Mouse (Mus musculus) intestine, embryonic 16.5 days (tissue): ENCODE measurements at regions not wholly inside any gene's neighbourhood (a gene's known extent, or its start where the extent isn't known, plus 50 kb on each side); places are given as distances from the start of the nearest gene placed in this dataset.

Experiments used
- ATAC-seq: fragments of 200-750 bp; cut with Nextera tagmentation; 2 replicates; pipeline ENCODE4 v1.8.0; 2017; ENCODE audit warnings: moderate TSS enrichment, moderate library complexity
- H3K27ac ChIP-seq: fragments of 300-500 bp; sonication (generic); 2 replicates; pipeline ENCODE4 v1.5.1; 2014; ENCODE audit warnings: mild to moderate bottlenecking, low read length
- H3K27me3 ChIP-seq: fragments of 300-500 bp; sonication (generic); replicated peaks from 2 replicates; pipeline ENCODE4 v1.6.1; 2014; ENCODE audit warnings: low read length, control low read depth, mixed read lengths; ENCODE audit not compliant: control insufficient read depth, insufficient read depth
- H3K36me3 ChIP-seq: fragments of 300-500 bp; sonication (generic); 2 replicates; pipeline ENCODE4 v1.6.1; 2014; ENCODE audit warnings: low read length, control low read depth; ENCODE audit not compliant: control insufficient read depth, insufficient read depth
- H3K4me1 ChIP-seq: fragments of 300-500 bp; sonication (generic); 2 replicates; pipeline ENCODE4 v1.6.1; 2014; ENCODE audit warnings: low read length, control low read depth, mixed read lengths; ENCODE audit not compliant: control insufficient read depth, insufficient read depth
- H3K4me2 ChIP-seq: fragments of 300-500 bp; sonication (generic); 2 replicates; pipeline ENCODE4 v1.6.1; 2014; ENCODE audit warnings: low read depth, low read length, control low read depth
- H3K4me3 ChIP-seq: fragments of 300-500 bp; sonication (generic); 2 replicates; pipeline ENCODE4 v1.5.1; 2014; ENCODE audit warnings: mild to moderate bottlenecking, low read length
- H3K9ac ChIP-seq: fragments of 300-500 bp; sonication (generic); 2 replicates; pipeline ENCODE4 v1.6.1; 2014; ENCODE audit warnings: low read depth, low read length
- H3K9me3 ChIP-seq: fragments of 300-500 bp; sonication (generic); 2 replicates; pipeline ENCODE4 v1.6.1; 2016; ENCODE audit warnings: low read length, control low read depth; ENCODE audit not compliant: control insufficient read depth
- WGBS: fragments of 180-500 bp; shearing (Covaris S2); extraction: QIAGEN DNeasy Blood & Tissue Kit; methylation state at CpG from one replicate; pipeline ENCODE4 v1.1.7; 2014; 5-methylcytosine and 5-hydroxymethylcytosine counted together

DNA sequence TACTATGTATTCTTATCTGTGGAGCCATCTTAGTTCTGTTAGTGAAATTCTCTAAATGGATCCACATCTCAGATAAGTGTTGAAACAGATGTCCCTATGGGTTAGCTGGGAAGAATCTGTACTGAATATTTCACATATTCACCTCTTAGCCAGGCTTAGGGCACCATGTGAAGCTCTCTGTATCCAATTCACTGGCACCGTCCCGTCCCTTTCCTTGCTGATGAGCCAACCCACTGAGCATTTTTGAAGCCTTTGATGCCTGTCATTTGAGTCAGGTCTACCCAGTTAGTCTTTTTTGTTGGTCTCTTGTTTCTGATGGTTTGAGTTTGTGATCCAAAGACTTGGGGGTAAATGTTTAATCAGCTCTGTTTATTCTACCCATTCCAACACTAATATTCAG, 88.9 kb upstream of the Bmper start:
- peaks cover 3% of the 10 kb centered on the region; the same call in 1 of the 2 replicates for H3K4me1 ChIP-seq
- H3K27ac ChIP-seq = no peak overlapping the region
- no peaks in the 10 kb centered on the region for H3K27me3 ChIP-seq
- no peaks in the 10 kb centered on the region for H3K36me3 ChIP-seq
- H3K9ac ChIP-seq = no peak overlapping the region
- no peak overlapping the region for H3K4me2 ChIP-seq
- ATAC-seq = no peak
- H3K9me3 ChIP-seq = no peaks in the 10 kb centered on the region
- WGBS = 89% methylated on average over 2 of the region's 2 CpGs
- no peak overlapping the region for H3K4me3 ChIP-seq

DNA sequence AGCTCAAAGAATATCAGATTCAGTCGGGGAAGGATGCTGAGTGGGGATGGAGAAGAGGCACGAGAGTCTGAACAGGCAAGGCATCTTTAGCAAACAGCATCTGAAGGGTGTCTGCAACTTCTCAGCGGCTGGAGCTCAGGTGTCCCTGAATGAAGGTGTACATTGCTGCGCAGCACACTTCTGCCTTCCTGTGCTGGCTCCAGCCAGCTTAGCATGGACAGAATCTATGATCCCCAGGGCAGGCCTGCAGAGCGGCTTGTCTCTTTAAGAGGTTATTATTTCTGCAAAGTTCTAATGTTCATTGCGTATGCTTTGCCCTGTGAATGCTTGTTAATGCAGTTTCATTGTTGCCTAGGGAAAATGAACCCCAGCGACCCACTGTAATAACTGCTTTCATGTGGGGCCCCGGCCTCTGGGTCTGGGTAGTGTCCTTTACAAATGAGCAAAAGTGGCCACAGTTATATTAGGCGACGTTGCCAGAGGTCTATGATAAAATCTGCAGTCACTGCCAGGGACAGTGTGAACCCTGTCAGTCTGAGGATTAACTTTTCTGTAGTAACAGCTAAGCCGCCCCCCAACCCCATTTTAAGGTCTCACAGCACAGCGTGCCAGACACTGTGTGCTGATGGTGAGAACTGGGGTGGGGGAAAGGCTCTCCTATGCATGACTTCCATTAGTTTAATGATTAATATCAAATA, 88.3 kb upstream of the Bmper start:
- Histone ChIP-seq H3K4me1 (peaks cover 3% of the 10 kb centered on the region; the same call in 1 of the 2 replicates), H3K9me3 (no peaks in the 10 kb centered on the region), H3K27me3 (no peaks in the 10 kb centered on the region), H3K9ac (no peak overlapping the region), H3K4me3 (no peak overlapping the region), H3K4me2 (no peak overlapping the region), H3K36me3 (no peaks in the 10 kb centered on the region), H3K27ac (no peak overlapping the region)
- ATAC-seq = no peak
- 65% methylated on average over 12 of the region's 12 CpGs for WGBS

DNA sequence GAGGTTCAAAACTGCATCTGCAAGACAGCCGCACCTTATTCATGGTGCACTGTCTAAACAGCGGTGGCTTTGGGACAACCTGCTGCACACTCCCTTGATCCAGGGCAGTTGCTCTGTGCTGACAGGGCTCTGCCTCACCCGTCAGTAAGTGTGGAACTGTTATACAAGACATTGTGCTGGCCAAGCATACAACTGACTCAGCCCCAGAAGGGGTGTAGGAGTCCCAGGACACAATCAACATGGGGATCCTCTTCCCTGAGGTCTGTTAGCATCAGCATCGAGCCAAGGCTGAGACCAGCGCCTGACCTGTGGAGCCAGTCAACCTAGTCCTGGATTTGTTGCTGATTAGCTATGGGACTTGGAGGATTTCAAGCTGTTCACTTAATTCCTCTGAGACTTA, 86.4 kb upstream of the Bmper start:
- Histone ChIP-seq H3K36me3 (no peaks in the 10 kb centered on the region), H3K9ac (no peak overlapping the region), H3K4me2 (no peak overlapping the region), H3K4me3 (no peak overlapping the region), H3K4me1 (peaks cover 3% of the 10 kb centered on the region; the same call in 1 of the 2 replicates), H3K9me3 (no peaks in the 10 kb centered on the region), H3K27me3 (no peaks in the 10 kb centered on the region), H3K27ac (no peak overlapping the region)
- 89% methylated on average over 5 of the region's 5 CpGs for WGBS
- ATAC-seq = no peak

DNA sequence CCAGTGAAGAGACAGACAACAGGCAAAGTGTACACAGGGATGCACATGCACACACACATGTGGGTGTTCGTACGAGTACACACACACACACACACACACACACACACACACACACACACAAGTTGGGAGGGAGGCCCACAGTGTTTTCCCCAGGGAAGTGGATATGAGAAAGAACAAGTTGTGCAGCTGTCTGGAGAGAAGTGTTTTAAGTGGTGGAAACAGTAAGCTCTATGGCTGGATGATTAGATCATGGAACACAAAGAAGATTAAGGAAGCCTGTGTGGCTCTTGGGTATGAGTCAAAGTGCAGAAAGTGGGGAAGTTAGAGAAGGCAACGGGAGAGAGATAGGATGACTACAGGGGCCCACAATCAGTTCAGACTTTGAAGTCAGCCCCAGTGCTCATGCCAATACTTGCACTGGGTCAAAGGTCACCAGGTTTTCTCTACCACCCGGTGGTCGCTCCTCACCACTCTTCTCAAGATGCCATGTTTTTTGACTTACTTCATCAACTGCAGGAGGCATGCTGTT, 85.1 kb upstream of the Bmper start:
- Histone ChIP-seq H3K4me1 (peaks cover 3% of the 10 kb centered on the region; the same call in 1 of the 2 replicates), H3K9me3 (no peaks in the 10 kb centered on the region), H3K27ac (no peak overlapping the region), H3K27me3 (no peaks in the 10 kb centered on the region), H3K36me3 (no peaks in the 10 kb centered on the region), H3K4me3 (no peak overlapping the region), H3K4me2 (no peak overlapping the region), H3K9ac (no peak overlapping the region)
- no peak for ATAC-seq
- 54% methylated on average over 5 of the region's 5 CpGs for WGBS

DNA sequence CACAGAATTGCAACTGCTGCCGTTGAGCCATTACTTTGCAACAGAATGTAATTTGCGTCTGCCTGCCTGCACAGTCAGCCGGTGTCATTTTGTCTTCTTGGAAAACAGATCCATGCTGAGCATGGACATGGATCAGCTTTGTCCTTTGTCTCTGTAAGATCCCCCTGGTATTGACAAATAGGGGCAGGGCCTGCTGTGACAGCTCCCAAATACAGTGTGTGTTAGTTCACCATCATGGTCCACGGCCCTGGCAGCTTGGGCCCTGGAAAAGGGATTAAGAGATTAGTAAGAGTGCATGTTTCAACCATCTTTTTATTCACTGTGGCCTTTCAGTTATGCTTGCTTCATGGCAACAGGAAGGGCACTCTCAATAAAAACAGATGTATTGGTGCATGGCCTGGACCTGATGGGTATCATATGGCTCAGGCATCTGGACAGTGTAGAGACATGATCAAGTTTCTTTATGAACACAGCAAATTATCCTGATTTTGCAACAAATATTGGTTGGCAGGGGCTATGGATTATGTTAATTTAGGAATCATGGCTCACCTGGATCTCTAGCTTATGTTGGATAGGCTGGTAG, 83.2 kb upstream of the Bmper start:
- WGBS = 68% methylated on average over 4 of the region's 4 CpGs
- H3K4me2 ChIP-seq = no peak overlapping the region
- no peaks in the 10 kb centered on the region for H3K9me3 ChIP-seq
- no peak overlapping the region for H3K9ac ChIP-seq
- H3K4me1 ChIP-seq = peaks cover 3% of the 10 kb centered on the region; the same call in 1 of the 2 replicates
- H3K27me3 ChIP-seq = no peaks in the 10 kb centered on the region
- H3K4me3 ChIP-seq = no peak overlapping the region
- H3K36me3 ChIP-seq = no peaks in the 10 kb centered on the region
- no peak for ATAC-seq
- H3K27ac ChIP-seq = no peak overlapping the region

DNA sequence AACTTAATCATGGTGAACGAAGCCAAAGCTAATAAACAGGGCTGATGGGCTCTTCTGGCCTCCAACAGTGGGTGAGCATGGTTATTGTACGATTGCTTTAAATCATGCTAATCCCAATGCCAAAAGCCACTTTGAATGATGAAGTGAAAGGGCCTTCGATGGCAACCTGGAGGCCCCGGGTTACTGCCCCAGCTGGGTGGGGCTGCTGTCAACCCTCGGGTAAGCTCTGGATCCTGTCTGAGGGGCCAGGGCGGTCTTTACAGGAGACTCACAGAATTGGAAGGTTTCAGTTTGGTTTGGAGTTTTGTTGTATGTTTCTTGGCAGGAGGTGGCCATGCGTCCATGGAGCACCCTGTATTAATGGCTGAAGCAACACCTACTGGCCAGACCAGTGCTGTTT, 78.6 kb upstream of the Bmper start:
- no peak for ATAC-seq
- H3K4me3 ChIP-seq = no peak overlapping the region
- no peaks in the 10 kb centered on the region for H3K27me3 ChIP-seq
- WGBS = 73% methylated on average over 7 of the region's 7 CpGs
- no peak overlapping the region for H3K27ac ChIP-seq
- no peaks in the 10 kb centered on the region for H3K36me3 ChIP-seq
- no peaks in the 10 kb centered on the region for H3K4me1 ChIP-seq
- H3K9ac ChIP-seq = no peak overlapping the region
- H3K4me2 ChIP-seq = no peak overlapping the region
- H3K9me3 ChIP-seq = no peaks in the 10 kb centered on the region

DNA sequence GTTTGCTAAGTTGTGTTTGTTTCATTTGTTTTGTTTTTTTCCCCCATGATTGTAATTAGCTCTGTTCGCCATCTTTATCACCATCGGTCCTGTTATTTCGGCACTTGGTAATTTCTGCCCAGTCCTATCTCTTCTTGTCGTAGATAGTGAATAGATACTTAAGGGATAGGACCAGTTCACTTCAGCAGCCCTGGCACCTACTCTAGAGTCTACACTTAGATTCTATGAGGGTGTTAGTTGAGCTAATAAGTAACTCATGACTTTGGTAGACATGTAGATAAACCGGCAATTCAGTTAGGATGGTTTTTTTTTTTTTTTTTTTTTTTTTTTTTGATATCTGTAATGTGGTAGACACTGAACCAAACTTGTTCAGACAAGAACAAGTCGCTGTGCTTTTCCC, 72.5 kb upstream of the Bmper start:
- Histone ChIP-seq H3K9me3 (no peaks in the 10 kb centered on the region), H3K9ac (no peak overlapping the region), H3K4me3 (no peak overlapping the region), H3K27ac (no peak overlapping the region), H3K4me1 (0 out of 2 replicates have a peak, but pooled peaks cover 6% of the 10 kb centered on the region), H3K36me3 (no peaks in the 10 kb centered on the region), H3K27me3 (no peaks in the 10 kb centered on the region), H3K4me2 (no peak overlapping the region)
- 69% methylated on average over 6 of the region's 6 CpGs for WGBS
- ATAC-seq = peak; percentile 67

DNA sequence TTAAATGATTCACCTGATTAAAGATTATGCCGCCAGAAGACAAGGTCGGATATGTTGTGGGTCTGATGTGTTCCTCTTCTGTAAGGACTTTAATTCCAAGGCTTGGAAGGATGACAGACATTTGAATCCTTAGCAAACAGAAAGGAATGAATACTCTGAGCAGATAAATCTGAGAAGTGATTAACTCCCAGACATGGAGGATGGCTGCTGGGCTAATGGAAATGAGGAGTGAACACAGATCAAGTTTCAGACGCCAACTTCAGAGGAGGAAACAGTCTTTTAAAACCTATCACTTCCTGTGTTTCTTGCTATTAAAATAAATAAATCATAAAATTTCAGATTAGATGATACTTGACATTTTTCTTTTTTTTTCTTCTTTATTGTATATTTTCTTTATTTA, 72.0 kb upstream of the Bmper start:
- WGBS = 37% methylated on average over 3 of the region's 3 CpGs
- no peak for ATAC-seq
- H3K27ac ChIP-seq = no peak overlapping the region
- no peaks in the 10 kb centered on the region for H3K27me3 ChIP-seq
- no peak overlapping the region for H3K4me3 ChIP-seq
- H3K9ac ChIP-seq = no peak overlapping the region
- no peaks in the 10 kb centered on the region for H3K9me3 ChIP-seq
- H3K4me2 ChIP-seq = no peak overlapping the region
- 0 out of 2 replicates have a peak, but pooled peaks cover 6% of the 10 kb centered on the region for H3K4me1 ChIP-seq
- no peaks in the 10 kb centered on the region for H3K36me3 ChIP-seq

DNA sequence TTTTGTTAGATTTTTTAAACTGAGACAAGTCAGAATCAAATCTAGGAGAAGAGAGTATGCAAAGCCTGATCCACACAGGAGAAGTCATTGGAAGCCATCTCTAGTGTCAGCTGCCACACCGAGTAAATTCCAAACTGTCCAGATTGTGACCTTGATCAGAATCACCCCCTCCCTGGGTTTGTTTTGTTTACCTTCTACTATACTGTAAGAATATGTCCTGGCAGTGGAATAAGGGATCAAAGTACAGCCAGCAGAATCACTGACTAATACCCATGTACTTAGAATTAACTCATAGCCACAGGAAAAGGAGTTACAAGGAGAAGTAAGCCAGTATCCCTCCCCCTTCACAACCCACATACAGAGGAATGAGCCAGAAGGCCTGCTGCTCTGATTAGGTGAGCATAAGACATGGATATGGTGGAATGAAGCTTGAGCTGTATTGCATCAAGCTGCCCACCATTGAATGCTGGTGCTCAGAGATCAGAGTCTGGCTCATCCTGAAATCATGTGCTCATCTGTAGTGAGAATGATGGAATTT, 70.9 kb upstream of the Bmper start:
- no peaks in the 10 kb centered on the region for H3K36me3 ChIP-seq
- WGBS = 48% methylated on average over 1 of the region's 1 CpGs
- no peak overlapping the region for H3K4me3 ChIP-seq
- no peak overlapping the region for H3K27ac ChIP-seq
- H3K4me1 ChIP-seq = 0 out of 2 replicates have a peak, but pooled peaks cover 6% of the 10 kb centered on the region
- no peaks in the 10 kb centered on the region for H3K27me3 ChIP-seq
- H3K9me3 ChIP-seq = no peaks in the 10 kb centered on the region
- no peak overlapping the region for H3K4me2 ChIP-seq
- ATAC-seq = peak; percentile 81
- H3K9ac ChIP-seq = no peak overlapping the region
